Mouse (Mus musculus) embryonic facial prominence, embryonic 15.5 days (tissue): Measurements from ENCODE around the gene C530008M17Rik. TPM values are rescaled to one million over a fixed set of nuclear protein-coding genes. Genes with fewer than 3 reads are reported as not detected.

Experiments used
- ATAC-seq: fragments of 200-750 bp; cut with Nextera tagmentation; 2 replicates; pipeline ENCODE4 v1.8.0; 2017; ENCODE audit warnings: low read depth, moderate TSS enrichment; ENCODE audit not compliant: insufficient number of reproducible peaks, low FRiP score, low TSS enrichment
- H3K27ac ChIP-seq: fragments of 300-500 bp; sonication (generic); replicated peaks from 2 replicates; pipeline ENCODE4 v1.5.1; 2015; ENCODE audit warnings: mild to moderate bottlenecking, inconsistent platforms
- H3K27me3 ChIP-seq: fragments of 300-500 bp; sonication (generic); 2 replicates; pipeline ENCODE4 v1.6.1; 2015; ENCODE audit warnings: inconsistent platforms
- H3K36me3 ChIP-seq: fragments of 300-500 bp; sonication (generic); 2 replicates; pipeline ENCODE4 v1.6.1; 2015; ENCODE audit warnings: mild to moderate bottlenecking, inconsistent platforms
- H3K4me1 ChIP-seq: fragments of 300-500 bp; sonication (generic); 2 replicates; pipeline ENCODE4 v1.6.1; 2015; ENCODE audit warnings: inconsistent platforms
- H3K4me2 ChIP-seq: fragments of 300-500 bp; sonication (generic); replicated peaks from 2 replicates; pipeline ENCODE4 v1.6.1; 2015; ENCODE audit warnings: mild to moderate bottlenecking, inconsistent platforms
- H3K4me3 ChIP-seq: fragments of 300-500 bp; sonication (generic); replicated peaks from 2 replicates; pipeline ENCODE4 v1.5.1; 2015; ENCODE audit warnings: mild to moderate bottlenecking, inconsistent platforms
- H3K9ac ChIP-seq: fragments of 300-500 bp; sonication (generic); 2 replicates; pipeline ENCODE4 v1.6.1; 2015; ENCODE audit warnings: inconsistent platforms
- H3K9me3 ChIP-seq: fragments of 300-500 bp; sonication (generic); replicated peaks from 2 replicates; pipeline ENCODE4 v1.6.1; 2016; ENCODE audit warnings: inconsistent platforms
- WGBS: fragments of 180-500 bp; shearing (Covaris S2); methylation state at CpG from one replicate; pipeline ENCODE4 v1.1.7; 2015; 5-methylcytosine and 5-hydroxymethylcytosine counted together
- polyA plus RNA-seq: library from polyadenylated mRNA; unstranded; fragments of >200 nt; fragmentation: Nextera tagmentation; extraction: Ambion mirVana; gene quantifications from 2 replicates; pipeline ENCODE4 v1.2.1, GENCODE M21; 2015

C530008M17Rik gene
- polyA plus RNA-seq: 16.9 and 17.0 TPM in 2 replicates

DNA sequence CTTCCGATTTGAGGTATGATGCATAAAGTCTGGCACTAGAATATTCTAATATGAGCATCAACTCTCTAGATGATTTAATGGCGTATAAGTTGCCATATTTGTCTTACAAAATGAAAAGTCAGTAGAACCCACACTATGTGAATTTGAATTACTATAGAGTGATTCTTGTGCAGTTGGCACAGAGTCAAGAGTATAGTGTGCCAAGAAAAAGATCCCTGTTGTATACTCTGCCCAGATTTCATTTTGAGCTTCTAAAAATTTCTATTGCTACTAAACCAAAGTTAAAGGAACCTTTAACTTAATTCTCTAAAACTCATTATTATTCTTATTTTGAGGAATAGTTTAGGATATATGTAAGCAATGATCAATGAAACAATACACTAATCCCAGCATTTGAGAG is at the start of gene C530008M17Rik:
Gene C530008M17Rik, plus strand, starts transcription at position 301 of the 400 bp plus-strand sequence.
- peak within 1 kb of the TSS; percentile 83 for H3K4me3 ChIP-seq
- peak within 1 kb of the TSS; percentile 67 for H3K9ac ChIP-seq
- no peaks in the 10 kb centered on the region for H3K9me3 ChIP-seq
- H3K27me3 ChIP-seq: no peaks in the 10 kb centered on the region
- no peaks in the 10 kb centered on the region for H3K36me3 ChIP-seq
- peak within 1 kb of the TSS; percentile 81; the same call in 1 of the 2 replicates for H3K27ac ChIP-seq
- peak within 1 kb of the TSS; percentile 92 for H3K4me2 ChIP-seq
- ATAC-seq: no peak
- WGBS: 78% methylated on average over 2 of the region's 2 CpGs
- peaks cover 9% of the 10 kb centered on the region; the same call in 1 of the 2 replicates for H3K4me1 ChIP-seq

DNA sequence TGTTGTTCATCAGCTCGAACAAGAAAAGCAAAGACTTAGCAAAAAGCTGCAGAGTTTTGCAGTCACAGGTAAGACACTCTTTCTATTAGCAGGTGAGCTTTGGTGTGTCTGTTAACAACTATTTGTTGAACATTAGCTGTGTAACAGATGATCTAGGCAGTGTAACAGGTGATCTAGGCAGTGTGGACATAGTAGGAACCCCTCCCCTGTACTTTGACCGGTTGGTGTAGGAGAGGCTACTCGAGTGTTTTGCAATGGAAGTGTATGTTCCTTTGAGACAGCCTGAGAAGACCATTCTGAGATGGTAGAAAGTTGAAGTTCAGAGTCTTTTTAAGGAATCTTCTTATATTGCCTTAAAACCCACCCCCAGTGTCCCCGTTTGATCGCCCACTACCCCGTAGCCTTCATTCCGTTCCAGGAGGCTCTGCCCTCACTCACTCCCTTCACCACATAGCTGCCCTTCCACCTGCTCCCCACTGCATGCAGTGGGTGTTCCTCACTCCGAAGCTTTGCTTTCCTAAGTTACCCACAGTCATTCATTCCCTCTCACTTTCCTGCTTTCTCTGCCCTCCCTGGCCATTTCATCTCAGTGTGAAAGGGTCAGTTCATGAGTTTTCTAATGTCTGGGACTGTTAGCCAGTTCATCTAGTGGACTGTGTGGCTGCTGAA is 46.5 kb upstream of the C530008M17Rik start:
- ATAC-seq: no peak
- Histone ChIP-seq H3K4me2 (no peak overlapping the region), H3K27me3 (no peaks in the 10 kb centered on the region), H3K27ac (no peak overlapping the region), H3K4me1 (no peaks in the 10 kb centered on the region), H3K9me3 (no peaks in the 10 kb centered on the region), H3K36me3 (peaks cover 60% of the 10 kb centered on the region), H3K9ac (no peak overlapping the region), H3K4me3 (no peak overlapping the region)
- 93% methylated on average over 8 of the region's 8 CpGs for WGBS

DNA sequence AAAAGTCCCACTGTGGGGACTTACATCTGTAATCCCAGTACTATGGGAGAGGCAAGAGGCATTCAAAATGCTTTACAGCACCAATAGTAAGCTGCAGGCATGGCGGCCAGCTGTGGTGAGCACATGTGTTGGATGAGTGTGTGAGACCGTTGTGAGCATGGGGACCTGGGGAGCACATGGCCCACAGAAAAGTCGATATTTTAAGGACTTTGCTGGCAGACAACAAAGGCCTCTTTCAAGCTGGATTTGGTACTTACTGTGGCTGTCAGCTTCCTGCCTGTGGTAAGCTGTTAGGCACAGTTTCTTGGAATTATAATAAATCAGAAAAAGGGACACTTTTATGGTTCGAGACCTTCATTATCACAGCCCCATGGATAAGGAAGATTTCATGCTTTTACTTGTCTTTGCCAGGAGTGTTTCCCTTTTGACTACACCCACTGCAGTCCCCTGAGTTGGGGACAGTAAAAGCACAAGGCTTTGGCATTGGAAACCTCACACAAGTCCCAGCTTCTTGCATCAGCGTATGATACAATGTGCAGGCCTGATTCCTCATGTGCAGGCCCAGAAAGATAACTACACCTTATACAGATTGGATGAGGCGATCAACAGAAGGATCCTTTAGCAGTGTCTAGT is 43.3 kb upstream of the C530008M17Rik start:
- Histone ChIP-seq H3K4me3 (no peak overlapping the region), H3K36me3 (peaks cover 65% of the 10 kb centered on the region), H3K4me1 (no peaks in the 10 kb centered on the region), H3K9me3 (no peaks in the 10 kb centered on the region), H3K27ac (peak overlapping the region; percentile 44; the same call in 1 of the 2 replicates), H3K27me3 (no peaks in the 10 kb centered on the region), H3K4me2 (no peak overlapping the region), H3K9ac (no peak overlapping the region)
- WGBS: 62% methylated on average over 6 of the region's 6 CpGs
- ATAC-seq: no peak

DNA sequence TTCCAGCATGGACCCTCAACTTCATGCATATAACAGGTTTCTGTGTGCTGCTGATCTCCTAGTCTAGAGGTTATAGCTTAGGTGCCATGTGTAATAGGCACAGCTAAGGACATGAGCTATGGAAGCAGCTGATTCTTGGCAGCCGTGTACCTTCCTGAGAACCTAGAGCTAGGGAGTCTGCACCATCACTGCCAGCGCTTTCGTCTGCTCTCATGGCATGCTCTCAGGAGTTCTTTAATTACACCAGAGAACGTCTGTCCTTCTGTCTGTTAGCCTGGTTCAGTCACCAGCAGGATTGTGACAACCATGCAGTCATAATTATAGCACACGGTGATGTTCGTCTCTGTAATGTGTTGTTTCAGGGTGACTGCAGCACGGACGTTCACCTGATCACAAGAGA is 41.0 kb upstream of the C530008M17Rik start:
- Histone ChIP-seq H3K4me3 (no peak overlapping the region), H3K4me2 (no peak overlapping the region), H3K36me3 (peaks cover 66% of the 10 kb centered on the region), H3K9me3 (no peaks in the 10 kb centered on the region), H3K4me1 (no peaks in the 10 kb centered on the region), H3K27ac (no peak overlapping the region), H3K27me3 (no peaks in the 10 kb centered on the region), H3K9ac (no peak overlapping the region)
- WGBS: 88% methylated on average over 8 of the region's 8 CpGs
- ATAC-seq: no peak

DNA sequence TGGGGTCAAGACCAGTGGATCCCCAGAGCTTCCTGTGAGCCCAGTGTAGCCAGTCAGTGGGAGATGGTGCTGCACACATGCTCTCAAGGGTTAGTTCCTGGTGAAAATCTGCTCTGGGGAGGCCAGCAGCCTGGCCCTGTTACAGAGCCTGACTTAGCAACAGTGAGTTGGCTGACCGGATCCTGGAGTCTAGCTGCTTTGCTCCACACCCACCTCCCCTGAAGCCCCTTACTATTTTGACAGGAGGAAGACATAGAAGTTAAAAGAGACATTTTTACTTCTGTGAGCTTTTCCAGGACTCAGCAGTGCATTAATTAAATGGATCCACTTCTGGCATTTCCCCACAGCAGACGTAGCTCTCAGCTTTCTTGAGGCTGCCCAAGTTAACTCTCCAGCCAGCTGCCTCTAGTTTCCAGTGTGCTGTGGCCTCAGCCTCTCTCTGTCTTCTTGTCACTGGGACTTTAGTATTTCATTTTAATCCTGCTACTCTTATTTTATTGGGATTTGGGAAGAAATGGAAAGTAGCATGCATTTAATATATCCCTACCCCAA is 40.0 kb upstream of the C530008M17Rik start:
- Histone ChIP-seq H3K36me3 (peaks cover 60% of the 10 kb centered on the region), H3K9ac (no peak overlapping the region), H3K9me3 (no peaks in the 10 kb centered on the region), H3K4me3 (no peak overlapping the region), H3K27ac (no peak overlapping the region), H3K4me2 (no peak overlapping the region), H3K4me1 (no peaks in the 10 kb centered on the region), H3K27me3 (no peaks in the 10 kb centered on the region)
- 75% methylated on average over 2 of the region's 2 CpGs for whole genome bisulfite sequencing
- ATAC-seq: no peak

DNA sequence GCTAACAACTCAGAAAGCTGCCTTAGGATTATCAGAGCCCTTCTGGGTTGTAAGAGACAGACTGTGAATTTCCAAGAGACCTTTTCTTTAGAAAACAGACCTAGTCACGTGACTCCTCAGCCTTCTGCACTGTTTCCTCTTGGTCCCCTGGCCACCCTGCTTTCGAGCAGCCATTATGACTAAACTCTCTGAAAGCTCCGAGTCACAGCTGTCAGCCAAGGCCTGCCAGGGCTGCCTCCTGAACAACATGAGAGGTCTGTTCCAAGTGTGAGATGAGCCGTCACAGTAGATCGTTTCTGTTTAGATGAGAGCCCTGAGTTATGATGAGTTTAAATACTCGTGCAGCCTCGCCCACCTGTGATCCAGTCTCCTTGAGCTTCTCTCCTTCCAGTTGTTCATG is 37.6 kb upstream of the C530008M17Rik start:
- 81% methylated on average over 7 of the region's 7 CpGs for WGBS
- H3K4me3 ChIP-seq: no peak overlapping the region
- ATAC-seq: no peak
- no peak overlapping the region for H3K27ac ChIP-seq
- H3K27me3 ChIP-seq: no peaks in the 10 kb centered on the region
- no peak overlapping the region for H3K9ac ChIP-seq
- no peaks in the 10 kb centered on the region for H3K4me1 ChIP-seq
- no peaks in the 10 kb centered on the region for H3K9me3 ChIP-seq
- peaks cover 55% of the 10 kb centered on the region for H3K36me3 ChIP-seq
- no peak overlapping the region for H3K4me2 ChIP-seq

DNA sequence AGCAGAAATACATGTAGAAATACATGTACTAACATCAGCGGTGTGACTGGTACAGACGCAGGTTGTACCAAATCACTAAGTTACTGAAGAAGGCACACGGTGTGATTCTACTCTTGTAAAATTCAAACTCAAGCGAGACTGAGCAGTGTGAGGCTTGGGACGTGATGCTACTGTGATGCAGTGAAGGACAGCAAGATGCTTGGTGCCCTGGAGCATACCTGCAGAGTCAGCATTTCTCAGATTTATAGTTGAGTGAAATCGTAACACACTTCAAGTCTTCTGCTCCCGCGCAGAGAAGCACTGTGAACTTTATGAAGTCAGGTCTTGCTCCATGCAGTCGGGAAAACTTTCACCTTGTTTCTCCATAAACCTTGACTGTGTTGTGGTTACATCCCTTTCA is 32.6 kb upstream of the C530008M17Rik start:
- no peak overlapping the region for H3K9ac ChIP-seq
- H3K4me3 ChIP-seq: no peak overlapping the region
- ATAC-seq: no peak
- 92% methylated on average over 9 of the region's 9 CpGs for WGBS
- no peak overlapping the region for H3K4me2 ChIP-seq
- H3K4me1 ChIP-seq: no peaks in the 10 kb centered on the region
- no peak overlapping the region for H3K27ac ChIP-seq
- H3K27me3 ChIP-seq: no peaks in the 10 kb centered on the region
- H3K9me3 ChIP-seq: no peaks in the 10 kb centered on the region
- peaks cover 28% of the 10 kb centered on the region for H3K36me3 ChIP-seq

DNA sequence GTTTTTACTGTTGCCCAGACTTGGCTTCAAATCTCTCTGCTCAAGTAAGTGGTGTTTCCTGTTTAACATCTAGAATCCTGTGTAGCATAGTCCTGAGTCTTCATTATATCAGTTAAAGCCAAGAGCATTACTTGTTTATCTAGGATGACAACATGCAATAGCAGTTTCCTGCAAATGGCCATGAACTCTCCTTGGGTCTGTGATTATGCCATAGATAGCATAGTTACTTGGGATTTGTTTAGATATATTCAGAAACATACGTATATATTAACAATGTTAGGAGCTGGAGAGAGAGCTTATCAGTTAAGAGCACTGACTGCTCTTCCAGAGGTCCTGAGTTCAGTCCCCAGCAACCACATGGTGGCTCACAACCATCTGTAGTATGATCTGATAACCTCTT is 28.5 kb upstream of the C530008M17Rik start:
- H3K36me3 ChIP-seq: peaks cover 20% of the 10 kb centered on the region
- no peak for ATAC-seq
- no peak overlapping the region for H3K4me2 ChIP-seq
- no peak overlapping the region for H3K27ac ChIP-seq
- no peak overlapping the region for H3K9ac ChIP-seq
- no peaks in the 10 kb centered on the region for H3K9me3 ChIP-seq
- no peaks in the 10 kb centered on the region for H3K4me1 ChIP-seq
- no peak overlapping the region for H3K4me3 ChIP-seq
- H3K27me3 ChIP-seq: no peaks in the 10 kb centered on the region
- WGBS: 90% methylated on average over 1 of the region's 1 CpGs

DNA sequence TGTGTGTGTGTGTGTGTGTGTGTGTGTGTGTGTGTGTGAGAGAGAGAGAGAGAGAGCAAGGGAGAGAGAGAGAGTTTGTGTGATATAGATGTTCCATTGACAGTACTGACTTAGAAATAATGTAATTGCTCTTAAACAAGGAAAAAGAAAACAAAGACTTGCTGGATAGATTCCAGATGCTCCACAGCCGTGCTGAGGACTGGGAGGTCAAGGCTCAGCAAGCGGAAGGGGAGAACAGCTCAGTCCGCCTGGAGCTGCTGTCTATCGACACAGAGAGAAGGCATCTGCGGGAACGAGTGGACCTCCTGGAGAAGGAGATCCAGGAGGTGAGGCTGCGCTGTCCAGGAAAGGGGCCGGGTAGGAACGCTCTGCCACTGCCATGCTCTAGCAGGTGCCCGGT is 22.3 kb upstream of the C530008M17Rik start:
- H3K36me3 ChIP-seq: peaks cover 52% of the 10 kb centered on the region
- WGBS: 64% methylated on average over 10 of the region's 10 CpGs
- H3K27me3 ChIP-seq: no peaks in the 10 kb centered on the region
- H3K27ac ChIP-seq: no peak overlapping the region
- H3K9ac ChIP-seq: no peak overlapping the region
- H3K4me3 ChIP-seq: no peak overlapping the region
- H3K4me1 ChIP-seq: no peaks in the 10 kb centered on the region
- no peak overlapping the region for H3K4me2 ChIP-seq
- no peak for ATAC-seq
- no peaks in the 10 kb centered on the region for H3K9me3 ChIP-seq

DNA sequence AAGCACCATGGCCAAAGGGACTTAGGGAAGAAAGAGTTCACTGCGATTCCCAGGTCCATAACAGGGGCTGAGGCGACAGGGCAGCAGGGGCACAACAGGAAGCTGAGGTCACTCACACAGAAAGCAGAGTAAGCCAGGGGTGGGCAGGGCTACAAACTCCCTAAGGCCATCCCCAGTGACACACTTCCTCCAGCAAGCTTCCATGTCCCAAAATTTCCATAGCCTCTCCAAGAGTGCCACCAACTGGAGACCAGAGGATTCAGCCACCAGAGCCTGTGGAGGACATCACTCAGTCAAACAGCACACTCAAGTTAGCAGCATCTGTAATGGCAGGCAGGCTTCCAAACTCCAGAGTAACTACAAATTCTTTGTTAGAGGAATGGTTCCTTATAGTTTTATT is 20.7 kb upstream of the C530008M17Rik start:
- Histone ChIP-seq H3K27ac (no peak overlapping the region), H3K27me3 (no peaks in the 10 kb centered on the region), H3K36me3 (peaks cover 64% of the 10 kb centered on the region), H3K4me3 (no peak overlapping the region), H3K4me2 (no peak overlapping the region), H3K9ac (no peak overlapping the region), H3K9me3 (no peaks in the 10 kb centered on the region), H3K4me1 (no peaks in the 10 kb centered on the region)
- no peak for ATAC-seq
- WGBS: 71% methylated on average over 2 of the region's 2 CpGs

DNA sequence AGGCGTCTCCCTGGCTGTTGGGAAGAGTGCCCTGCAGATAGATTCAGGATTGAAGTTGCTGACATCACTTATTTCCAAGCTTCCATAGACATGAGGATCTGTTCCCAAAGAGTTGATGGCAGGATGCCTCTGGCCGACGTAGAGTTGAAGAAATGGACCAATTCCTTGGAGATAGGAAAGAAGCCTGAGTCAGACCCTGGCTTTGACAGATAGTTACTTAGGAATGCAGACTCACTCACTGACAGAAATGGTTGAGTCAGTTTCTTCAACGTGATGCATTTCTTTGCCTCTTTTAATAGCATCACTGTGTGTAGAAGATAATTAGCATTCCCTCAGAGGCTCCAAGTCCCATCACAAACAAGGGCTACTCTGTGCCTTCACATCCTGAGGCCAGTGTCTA is 14.2 kb upstream of the C530008M17Rik start:
- no peaks in the 10 kb centered on the region for H3K9me3 ChIP-seq
- H3K4me3 ChIP-seq: no peak overlapping the region
- H3K27me3 ChIP-seq: no peaks in the 10 kb centered on the region
- WGBS: 84% methylated on average over 4 of the region's 4 CpGs
- H3K4me1 ChIP-seq: no peaks in the 10 kb centered on the region
- no peak overlapping the region for H3K4me2 ChIP-seq
- no peak overlapping the region for H3K27ac ChIP-seq
- no peak for ATAC-seq
- peaks cover 58% of the 10 kb centered on the region for H3K36me3 ChIP-seq
- H3K9ac ChIP-seq: no peak overlapping the region
